Mouse (Mus musculus) T-cell, adult 66 days (primary cell): ENCODE results near the gene Amz1. TPM values are rescaled to one million over a fixed set of nuclear protein-coding genes. Genes with fewer than 3 reads are reported as not detected.

Experiments used
- total RNA-seq, 2 experiments: library from RNA; stranded (reverse); gene quantifications; 3 replicates in 1 of 2; 4 replicates in 1 of 2; pipeline ENCODE4 v1.2.4; 2023

Gene Amz1
- 1 to 10 TPM; 4.1 to 4.8 TPM for total RNA-seq

DNA sequence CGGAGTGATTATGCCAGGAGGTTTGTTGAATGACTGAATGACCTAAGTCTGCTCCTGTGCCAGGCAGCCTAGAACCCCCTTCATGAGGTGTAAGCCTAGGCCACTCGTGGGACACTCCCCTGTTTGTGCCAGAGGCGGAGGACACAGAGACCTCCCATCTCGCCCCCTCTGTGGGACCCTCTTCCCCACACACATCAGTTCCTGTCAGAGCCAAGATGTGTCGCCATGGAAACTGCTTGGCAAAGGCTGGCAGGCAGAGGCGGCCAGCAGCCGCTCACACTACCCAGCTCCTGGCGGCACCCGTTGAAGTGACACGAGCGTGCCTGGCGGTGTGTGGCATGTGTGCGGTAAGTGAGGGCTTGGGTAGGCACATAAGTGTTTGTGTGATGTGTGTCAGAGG is at the start of gene Amz1:
Gene Amz1 (plus strand): TSS at position 306 of the 400 bp plus-strand sequence.

DNA sequence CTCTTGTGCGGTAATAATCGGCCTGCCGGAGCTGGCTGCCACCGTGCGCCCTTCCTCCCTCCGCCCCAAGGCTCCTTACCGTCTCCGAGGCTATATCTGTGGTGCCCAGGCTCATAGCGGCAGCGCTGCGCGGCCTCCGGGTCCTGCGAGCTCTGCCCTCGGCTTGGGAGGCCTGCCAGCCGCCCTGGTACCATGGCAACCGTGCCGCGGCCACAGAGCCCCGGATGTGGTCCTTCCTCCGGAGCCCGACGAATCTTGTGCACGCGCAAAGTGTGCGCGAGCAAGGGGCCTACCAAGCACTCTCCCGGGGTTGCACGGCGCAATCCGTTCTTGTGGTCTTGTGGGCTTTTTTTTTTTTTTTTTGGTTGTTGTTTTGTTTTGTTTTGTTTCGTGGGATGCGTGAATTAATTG is 21.8 kb upstream of the Amz1 start, which contains the start of gene Iqce:
Gene Iqce (minus strand): TSS at position 276 of the 411 bp plus-strand sequence.

DNA sequence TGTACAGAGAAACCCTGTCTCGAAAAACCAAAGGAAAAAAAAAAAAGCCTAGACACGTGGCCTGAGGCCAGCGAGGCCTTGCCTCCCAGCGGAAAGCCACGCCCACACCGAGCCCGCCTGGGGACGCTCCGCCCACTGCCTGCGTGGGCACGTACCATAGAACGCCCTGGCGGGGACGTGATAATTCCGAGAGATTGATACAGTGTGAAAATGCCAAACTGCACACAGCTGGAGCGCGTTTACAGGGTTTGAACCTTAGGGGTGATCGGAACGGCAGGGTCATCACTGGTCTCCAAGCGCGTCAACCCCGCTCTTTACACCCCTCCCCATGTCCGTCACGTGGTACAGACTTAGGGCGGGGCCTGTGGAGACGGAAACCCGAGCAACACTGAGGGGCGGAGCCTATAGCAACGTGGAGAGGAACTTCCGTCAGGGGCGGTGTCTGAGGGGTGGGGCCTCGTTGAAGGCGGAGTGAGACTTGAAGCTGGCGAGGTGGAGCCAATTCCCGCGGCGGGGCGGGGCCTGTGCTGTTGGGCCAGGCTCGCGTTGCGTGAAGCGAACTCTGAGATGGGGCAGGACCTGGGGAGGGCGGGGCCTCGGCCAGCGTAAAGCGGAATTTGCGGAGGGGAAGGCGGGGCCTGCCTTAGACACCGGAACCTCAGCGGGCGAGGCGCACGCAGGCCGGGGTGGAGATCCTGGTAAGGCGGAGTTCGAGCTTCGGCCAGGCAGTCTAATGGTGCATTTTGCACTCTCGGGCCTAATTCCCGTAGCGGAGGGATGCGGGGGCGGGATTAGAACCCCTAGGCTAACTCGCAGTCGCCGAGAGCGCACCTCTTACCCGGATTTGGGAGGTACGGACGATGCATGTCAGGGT is 19.3 kb upstream of the Amz1 start, which contains the start of gene Brat1:
Gene Brat1 (plus strand): TSS at position 634 of the 874 bp plus-strand sequence.

Other genes with a start within 250 kb of the Amz1 start
- gene Chst12, start 218.6 kb upstream of the Amz1 start, total RNA-seq, result 10 to 100 TPM; 14.2 to 14.7 TPM
- 1 to 10 TPM; 1.7 TPM for gene Grifin, start 159.1 kb upstream of the Amz1 start, total RNA-seq
- gene Lfng, start 116.8 kb upstream of the Amz1 start, total RNA-seq, result 100 to 1,000 TPM; 202 to 249 TPM
- 10 to 100 TPM; 79.2 to 88.7 TPM for gene Ttyh3, start 75.1 kb upstream of the Amz1 start, total RNA-seq
- gene Iqce, start 21.7 kb upstream of the Amz1 start, total RNA-seq, result 10 to 100 TPM; 59.4 to 59.6 TPM
- gene Brat1, start 19.1 kb upstream of the Amz1 start, total RNA-seq, result 10 to 100 TPM; 26.6 to 27.8 TPM
- gene Gna12, start 106.3 kb downstream of the Amz1 start, total RNA-seq, result 10 to 100 TPM; 15.9 to 18.2 TPM